Mouse (Mus musculus) adrenal gland, adult 18-20 months (tissue): ENCODE data around the gene Gtpbp3. TPM values are rescaled to one million over a fixed set of nuclear protein-coding genes. Genes with fewer than 3 reads are reported as not detected.

Experiments
- DNase-seq, 2 experiments: peaks; one replicate each; pipeline ENCODE4 v3.0.0; 2021 to 2022; ENCODE audit warnings: low spot score in 2 of 2
- long read RNA-seq, 2 experiments: library from polyadenylated mRNA; stranded (forward); transcript quantifications; one replicate each; pipeline ENCODE4 v2.0.0; 2021
- total RNA-seq, 2 experiments: library from RNA; stranded (reverse); gene quantifications; 1 replicate in 1 of 2; 2 replicates in 1 of 2; pipeline ENCODE4 v1.2.3; 2021

The Gtpbp3 gene
- total RNA-seq = 10 to 100 TPM; 19.0 to 22.8 TPM
- long read RNA-seq, experiment 1, transcript Gtpbp3-201 (9 exons, 2,800 nt) = major isoform, 10 of 16 reads
- long read RNA-seq, experiment 1, partial matches to known transcripts = 1 of 16 reads
- long read RNA-seq, experiment 1, other reads (novel, unspliced or antisense) = 3 of 16 reads
- long read RNA-seq, experiment 2, transcript Gtpbp3-201 (9 exons, 2,800 nt) = major isoform, 25 of 46 reads
- long read RNA-seq, experiment 2, partial matches to known transcripts = 7 of 46 reads
- long read RNA-seq, experiment 2, other reads (novel, unspliced or antisense) = 8 of 46 reads

- peak; percentile 78 for DNase-seq
Measured at GRCm38 (mm10) chr8:71487691-71488445, at the start of gene Gtpbp3. Gtpbp3 (plus strand) TSS chr8:71488103.

DNA sequence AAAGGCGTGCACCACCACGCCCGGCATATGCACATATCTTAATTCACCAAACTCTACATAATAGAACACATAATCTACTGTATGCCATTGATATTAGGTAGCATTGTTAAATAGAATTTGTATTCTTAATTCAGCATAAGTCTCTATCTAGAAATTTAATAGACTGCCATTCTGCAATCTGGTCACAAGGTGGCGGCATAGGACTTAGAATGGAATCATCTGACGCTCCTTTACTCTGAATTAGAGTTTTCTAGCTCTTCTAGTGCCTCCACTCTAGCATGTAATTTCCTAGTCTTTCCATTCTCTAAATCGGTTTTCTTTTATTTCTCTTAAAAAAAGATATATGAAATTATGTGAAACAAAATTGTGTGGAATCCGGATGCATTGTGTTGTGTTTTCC is 46.5 kb upstream of the Gtpbp3 start:
- peak; percentile 61 to 68 for DNase-seq

GRCm38 (mm10) chr8:71445096-71445495 is 42.8 kb upstream of the Gtpbp3 start:
- no peak for DNase-seq

DNA sequence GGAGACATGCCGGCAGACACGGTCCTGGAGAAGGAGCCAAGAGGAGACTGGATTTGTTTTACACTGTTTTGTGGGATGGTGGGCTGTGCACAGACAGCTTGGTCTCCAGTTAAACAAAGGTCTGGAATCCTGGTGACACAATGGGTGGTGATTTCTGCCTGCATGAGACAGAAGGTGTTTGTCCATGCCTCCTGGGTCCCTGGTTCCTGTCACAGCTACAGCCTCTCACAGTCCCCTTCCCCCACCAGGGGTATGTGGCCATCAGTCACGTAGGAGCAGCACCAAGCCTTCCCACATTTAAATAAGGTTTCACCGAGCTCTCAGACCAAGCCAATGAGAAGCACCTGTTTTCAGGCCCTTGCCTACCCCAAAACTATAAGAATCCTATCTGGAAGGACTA is 36.6 kb upstream of the Gtpbp3 start:
- no peak for DNase-seq

DNA sequence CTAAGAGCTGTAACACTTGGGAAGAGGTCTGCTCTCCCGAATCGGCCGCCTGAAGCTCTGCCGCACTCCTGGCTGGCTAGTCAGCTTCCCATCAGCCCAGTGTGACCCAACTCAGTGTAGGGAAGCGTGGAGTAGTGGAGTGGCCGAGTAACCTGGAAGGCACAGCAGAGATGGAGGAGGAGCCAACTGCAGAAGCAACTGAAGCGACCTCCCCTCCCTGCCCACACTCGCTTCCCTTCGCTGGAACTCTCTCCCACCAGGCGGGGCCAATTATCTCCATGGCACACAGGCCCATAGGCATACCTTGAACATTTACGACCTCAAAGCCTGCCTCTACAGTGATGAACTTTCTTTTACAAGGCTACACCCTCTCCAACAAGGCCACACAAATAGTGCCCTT is 36.1 kb upstream of the Gtpbp3 start:
- no peak for DNase-seq

DNA sequence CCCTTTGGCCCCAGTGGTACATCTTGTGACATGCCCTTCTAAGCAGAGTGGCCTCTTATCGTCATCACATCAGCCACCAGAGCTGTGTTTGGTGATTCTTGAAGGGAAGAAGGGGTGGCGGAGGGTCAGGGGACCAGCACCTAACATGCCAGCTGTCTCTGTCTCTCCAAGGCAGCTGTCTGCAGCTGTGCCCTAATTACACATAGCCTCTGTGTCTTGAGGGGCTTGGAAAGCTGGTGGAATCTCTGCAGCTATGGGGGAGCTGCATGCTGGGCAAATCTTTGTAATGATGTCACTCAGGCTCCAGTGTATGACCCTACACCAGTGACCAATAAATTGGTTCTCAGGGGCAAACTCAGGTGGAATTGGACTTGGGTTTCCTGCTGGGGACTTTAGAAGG is 35.2 kb upstream of the Gtpbp3 start:
- DNase-seq = no peak

- DNase-seq = no peak
Measured at GRCm38 (mm10) chr8:71454668-71455067, 33.2 kb upstream of the Gtpbp3 start.

DNA sequence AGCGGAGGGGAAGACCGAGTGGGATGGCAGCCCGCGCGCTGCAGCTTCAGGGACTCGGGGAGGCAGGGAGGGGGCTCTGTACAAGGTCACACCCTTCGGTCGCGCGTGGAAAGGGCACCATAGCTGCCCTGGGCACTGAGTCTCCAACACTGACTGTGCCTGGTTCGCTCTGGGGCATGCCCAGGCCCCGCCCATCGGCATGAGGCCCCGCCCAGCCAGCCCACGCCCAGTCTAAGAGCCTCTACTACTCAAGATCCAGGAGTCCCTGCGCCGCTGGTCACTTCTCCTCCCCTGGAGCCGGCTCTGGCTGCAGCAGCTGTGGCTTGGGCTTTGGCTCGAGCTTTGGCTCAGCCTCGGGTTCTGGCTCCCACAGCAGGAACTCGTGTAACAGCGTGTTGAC is 31.0 kb upstream of the Gtpbp3 start:
- peak in 1 of 2 experiments; percentile 26 for DNase-seq

DNA sequence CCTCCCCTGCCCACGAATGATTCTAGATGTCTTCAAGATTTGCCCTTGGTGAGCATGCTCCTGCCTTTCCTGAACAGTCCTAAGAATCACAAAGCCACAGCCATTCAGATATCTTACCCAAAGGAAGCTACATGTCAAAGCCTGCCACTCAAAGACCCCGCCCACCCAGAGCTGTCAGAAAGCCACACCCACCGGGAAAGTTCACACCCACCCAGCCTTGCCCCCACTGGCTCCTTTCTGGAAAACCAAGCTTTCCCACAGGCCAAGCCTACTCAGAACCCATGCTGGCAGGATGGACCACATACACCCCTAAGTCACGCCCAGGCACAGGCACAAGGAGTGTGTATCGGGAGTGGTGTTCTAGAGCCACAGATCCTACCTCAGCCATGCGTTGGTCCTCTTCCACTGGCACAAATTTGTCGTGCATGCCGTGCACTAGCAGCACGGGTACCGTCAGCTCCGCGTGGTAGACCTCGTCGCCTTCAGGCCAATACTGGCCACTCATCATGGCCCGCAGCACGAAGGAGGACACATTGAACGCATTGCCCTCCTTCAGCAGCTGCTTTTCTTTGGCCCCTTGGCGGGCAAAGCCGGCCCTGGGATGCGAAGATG is 30.1 kb upstream of the Gtpbp3 start:
- no peak for DNase-seq

GRCm38 (mm10) chr8:71460716-71461115 is 27.2 kb upstream of the Gtpbp3 start:
- DNase-seq = no peak

DNA sequence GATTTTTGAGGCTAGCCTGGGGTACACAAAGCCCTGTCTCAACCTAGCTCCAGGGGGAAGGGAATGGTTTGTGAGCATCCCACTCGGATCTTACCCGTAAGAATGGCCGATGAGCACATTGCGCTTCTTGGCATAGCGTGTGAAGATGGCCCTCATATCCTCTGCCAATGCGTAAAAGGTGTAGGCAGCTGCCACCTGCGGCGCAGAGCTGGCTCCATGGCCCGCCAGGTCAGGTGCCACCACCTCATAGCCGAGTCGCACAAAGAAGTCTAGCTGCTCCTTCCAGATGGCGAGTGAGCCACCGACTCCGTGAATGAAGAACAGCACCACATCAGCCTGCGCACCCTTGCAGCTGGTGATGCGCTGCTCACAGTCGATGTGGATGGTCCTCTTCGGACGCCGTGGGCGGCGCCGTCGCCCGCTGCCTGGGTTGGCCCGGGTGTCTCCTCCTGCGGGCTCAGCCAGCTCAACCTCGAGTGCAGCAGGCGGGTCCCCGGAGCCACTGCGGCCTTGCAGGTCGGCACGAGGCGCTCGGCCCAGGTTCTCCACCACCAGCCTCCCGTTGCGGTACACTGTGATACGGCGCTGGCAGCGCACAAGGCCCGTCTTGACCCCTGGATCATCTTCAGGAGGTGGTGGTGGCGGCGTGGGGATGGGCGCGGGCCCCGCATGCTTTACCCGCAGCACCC is 26.6 kb upstream of the Gtpbp3 start:
- DNase-seq = no peak

DNA sequence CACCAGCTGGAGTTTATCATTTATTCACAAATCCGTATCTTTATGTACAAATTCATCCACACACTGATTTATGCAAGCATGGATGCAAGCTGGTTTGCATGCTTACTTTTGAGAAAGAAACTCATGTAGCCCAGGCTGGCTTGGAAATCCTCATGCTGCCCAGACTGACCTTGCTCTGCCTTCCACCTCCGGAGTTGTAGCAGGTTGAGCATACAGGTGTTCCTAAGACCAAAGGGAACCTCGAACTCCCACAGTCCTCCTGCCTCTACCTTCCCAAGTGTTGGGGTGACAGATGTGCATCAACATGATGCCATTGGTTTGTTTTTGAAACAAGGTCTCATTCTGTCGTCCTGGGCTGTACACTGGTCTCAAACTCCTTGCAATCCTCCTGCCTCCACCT is 25.7 kb upstream of the Gtpbp3 start:
- no peak for DNase-seq

GRCm38 (mm10) chr8:71462786-71463185 is 25.1 kb upstream of the Gtpbp3 start:
- DNase-seq = peak in 1 of 2 experiments; percentile 38

- peak; percentile 96 to 97 for DNase-seq
Measured at GRCm38 (mm10) chr8:71463188-71464033, 24.5 kb upstream of the Gtpbp3 start, which contains the start of gene Abhd8. Abhd8 (minus strand) TSS chr8:71463655.

DNA sequence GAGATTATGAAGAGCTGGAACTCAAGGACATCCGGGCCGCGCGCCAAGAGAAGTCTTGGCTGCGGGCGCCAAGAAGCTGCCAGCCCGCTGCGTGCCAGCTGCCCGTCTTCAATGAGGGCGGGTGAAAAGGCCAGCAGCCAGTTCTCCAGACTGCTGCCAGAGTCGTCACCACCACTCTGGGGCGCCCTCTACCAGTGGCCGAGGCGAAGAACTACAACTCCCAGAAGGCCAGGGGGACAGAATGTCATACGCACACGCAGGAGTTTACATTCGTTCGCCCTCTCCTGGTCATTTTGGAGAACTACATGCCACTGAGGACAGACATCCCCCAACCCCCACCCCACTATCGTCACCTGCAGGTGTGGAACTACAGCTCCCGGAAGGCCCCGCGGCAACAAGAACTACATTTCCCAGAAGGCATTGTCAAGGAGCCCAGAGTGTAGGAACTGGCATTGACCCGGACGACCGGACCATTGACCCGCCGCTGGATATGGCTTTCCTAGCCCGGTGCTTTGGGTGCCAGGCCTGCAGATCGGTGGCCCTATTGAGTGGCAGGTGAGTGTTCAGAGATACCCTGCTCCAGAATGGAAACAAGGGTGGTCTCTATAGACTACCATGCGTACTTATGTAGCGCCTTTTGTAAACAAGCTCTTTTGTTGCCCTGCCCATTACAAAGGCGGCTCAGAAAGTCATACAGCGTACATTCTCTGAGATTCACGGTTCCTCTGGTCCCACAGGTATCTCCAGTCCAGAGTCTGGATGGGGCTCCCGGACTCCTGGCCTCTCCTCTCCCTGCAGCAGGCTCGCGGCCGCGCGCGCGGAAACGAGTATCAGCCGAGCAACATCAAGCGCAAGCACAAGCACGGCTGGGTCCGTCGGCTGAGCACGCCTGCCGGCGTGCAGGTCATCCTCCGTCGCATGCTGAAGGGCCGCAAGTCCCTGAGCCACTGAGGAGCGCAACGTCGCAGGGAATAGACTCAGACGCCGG is 23.1 kb upstream of the Gtpbp3 start, which contains the start of gene Mrpl34:
TSS of gene Mrpl34 (plus strand) at position 447 of the 988 bp plus-strand sequence.
- DNase-seq = peak; percentile 91 to 94

DNA sequence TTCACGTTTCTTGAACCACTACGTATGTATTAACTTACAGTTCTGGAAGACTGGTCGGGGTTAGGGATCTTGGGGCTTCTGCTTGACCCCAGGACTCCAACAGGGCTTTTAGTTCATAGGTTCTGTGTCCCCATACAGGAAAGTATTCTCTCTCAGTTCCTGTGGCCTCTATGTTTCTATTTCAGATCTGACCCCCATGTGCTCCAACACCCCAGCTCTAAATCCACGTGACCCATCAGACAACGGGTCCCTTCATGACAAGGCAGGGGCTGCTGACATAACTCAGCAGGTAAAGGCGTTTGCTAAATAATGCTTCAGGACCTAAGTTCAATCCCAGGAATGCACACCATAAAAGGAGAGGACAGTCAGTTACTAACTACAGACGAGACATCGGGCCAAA is 22.2 kb upstream of the Gtpbp3 start:
- no peak for DNase-seq

DNA sequence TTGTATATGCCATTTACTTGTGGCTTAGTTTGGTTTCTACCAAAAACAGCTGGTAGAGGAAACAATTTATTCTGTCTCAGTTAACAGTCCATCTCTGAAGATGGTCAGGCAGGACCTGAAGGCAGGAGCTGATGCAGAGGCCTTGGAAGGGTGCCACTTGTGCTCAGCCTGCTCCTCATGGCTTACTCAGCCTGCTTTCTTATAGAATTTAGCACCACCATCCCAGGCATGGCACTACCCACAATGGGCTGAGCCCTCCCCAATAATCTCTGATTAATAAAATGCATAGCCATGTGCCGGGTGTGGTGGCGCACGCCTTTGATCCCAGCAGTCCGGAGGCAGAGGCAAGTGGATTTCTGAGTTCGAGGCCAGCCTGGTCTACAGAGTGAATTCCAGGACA is 21.7 kb upstream of the Gtpbp3 start:
- DNase-seq = no peak

GRCm38 (mm10) chr8:71467201-71467600 is 20.7 kb upstream of the Gtpbp3 start:
- no peak for DNase-seq

- no peak for DNase-seq
Measured at GRCm38 (mm10) chr8:71468001-71468400, 19.9 kb upstream of the Gtpbp3 start.
